Mouse (Mus musculus) liver, postnatal 0 days (tissue): Measurements from ENCODE around the gene Grsf1.

Experiments
- CTCF ChIP-seq: sonication (generic); IDR thresholded peaks from 2 replicates; pipeline ENCODE4 v1.5.1; 2016; ENCODE audit warnings: antibody characterized with exemption, low read depth
- EP300 ChIP-seq: IDR thresholded peaks from 2 replicates; pipeline ENCODE4 v1.6.1; 2016; ENCODE audit warnings: antibody characterized with exemption, low read depth, mild to moderate bottlenecking

- TF ChIP-seq CTCF (no peak), EP300 (no peak)
Measured at GRCm38 (mm10) chr5:88644901-88645300, 31.1 kb downstream of the Grsf1 start.
